19 mouse cellular contexts compared by ENCODE assay signal in the genomic region with DNA sequence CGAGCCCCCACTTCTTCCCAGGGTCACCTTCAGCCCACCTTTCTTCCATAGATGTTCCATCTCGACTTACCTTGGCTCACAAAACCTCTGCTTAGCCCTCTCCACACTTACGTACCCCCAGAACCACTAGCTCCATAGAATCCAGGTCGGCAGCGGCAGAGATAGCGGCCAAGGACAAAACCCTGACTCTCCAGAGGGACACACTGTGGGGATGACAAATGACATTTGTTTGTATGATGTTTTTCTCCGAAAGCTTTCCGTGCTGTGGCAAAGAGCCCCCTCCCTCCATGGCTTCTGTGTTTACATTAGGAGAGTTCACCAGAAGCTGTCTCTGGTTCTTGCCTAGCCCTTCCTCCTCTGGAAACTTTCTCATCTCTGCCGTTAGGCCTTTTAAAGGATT. TPM values are rescaled to one million over a fixed set of nuclear protein-coding genes. Genes with fewer than 3 reads are reported as not detected.
"Had no signal": no experiment of that assay in that cellular context is flagged by ENCODE, and none has a peak within 500 bp of the region (broad histone marks: within the 10 kb centered on the region; RNA-seq: fewer than 3 reads in every experiment).

No protein-coding gene starts in this region.

- DNase-seq: gastrocnemius, postnatal 14 days; gastrocnemius, postnatal 36 days; heart, adult 11 months; heart, adult 2 months; heart, postnatal 14 days; heart, postnatal 36 days; kidney, adult 11 months; kidney, adult 2 months; kidney, adult 9 months; kidney, postnatal 14 days; kidney, postnatal 36 days; layer of hippocampus, adult 9-11 months; layer of hippocampus, postnatal 36 days; left cerebral cortex, postnatal 4 days had no signal

RNA-seq across cellular contexts. Expression of gene Gpr179, which starts 4.6 kb away (rescaled TPM):
- total RNA-seq: liver, adult 2 months had no signal
- polyA plus RNA-seq: heart, adult 2 months; heart, postnatal 0 days; hindbrain, embryonic 11.5 days; liver, adult 2 months; liver, embryonic 12.5 days; liver, embryonic 16.5 days had no signal
